ENCODE assay signal across 20 mouse cellular contexts in the genomic region with DNA sequence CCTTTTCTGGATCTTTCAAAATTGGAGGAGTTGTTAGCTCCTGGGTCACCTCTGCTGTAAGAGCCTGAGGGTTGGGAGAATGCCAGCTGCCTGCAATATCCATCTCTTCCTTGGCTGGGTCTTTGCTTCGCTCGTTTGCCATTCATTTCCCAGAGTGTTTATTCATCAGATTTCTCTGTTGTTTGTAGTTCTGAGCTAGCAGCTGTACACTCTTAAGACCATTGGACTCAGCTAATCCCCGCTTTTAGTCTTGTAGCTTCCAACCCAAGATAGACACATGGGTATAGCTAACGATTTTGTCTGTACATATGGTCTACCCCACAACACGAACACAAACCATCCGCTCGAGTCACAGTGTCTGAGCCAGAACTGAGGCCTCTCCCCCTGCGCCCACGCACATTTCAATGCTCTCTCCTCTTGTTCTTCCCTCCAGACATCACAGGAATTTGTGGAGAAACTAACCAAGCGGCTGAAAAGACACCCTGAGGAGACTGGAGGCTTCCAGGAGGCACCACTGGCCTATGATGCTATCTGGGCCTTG. TPM values are rescaled to one million over a fixed set of nuclear protein-coding genes. Genes with fewer than 3 reads are reported as not detected.
DNase-seq lines count a peak whose midpoint lies in the region; ATAC-seq lines count a peak whose summit lies in the region.
"Had no signal": no experiment of that assay in that cellular context is flagged by ENCODE, and none has a peak within 500 bp of the region (broad histone marks: within the 10 kb centered on the region; RNA-seq: fewer than 3 reads in every experiment).

No protein-coding gene starts in this region.

- 0 out of 2 replicates have a peak, but pooled peaks have one; percentile 25 for ATAC-seq in forebrain, embryonic 13.5 days
- no peak for ATAC-seq in kidney, embryonic 14.5 days (ENCODE audit: low FRiP score, low TSS enrichment)

- H3K27ac ChIP-seq in forebrain, embryonic 13.5 days, result peak overlapping the region; percentile 25; the same call in 1 of the 2 replicates
- no peak overlapping the region for H3K27ac ChIP-seq in forebrain, embryonic 10.5 days
- H3K27ac ChIP-seq in kidney, embryonic 14.5 days (ENCODE audit: low read depth, low read length), result no peak overlapping the region
- H3K27ac ChIP-seq: embryonic facial prominence, embryonic 15.5 days; gastrocnemius, adult 2 months; heart, adult 2 months; hindbrain, embryonic 15.5 days had no signal

- no peak overlapping the region for H3K4me2 ChIP-seq in forebrain, embryonic 13.5 days
- H3K4me2 ChIP-seq in kidney, embryonic 14.5 days (replicated peaks; ENCODE audit: low read depth, low read length), result no peak overlapping the region
- H3K4me2 ChIP-seq: embryonic facial prominence, embryonic 15.5 days; hindbrain, embryonic 15.5 days had no signal

- DNase-seq in forebrain, embryonic 10.5 days (ENCODE audit: extremely low spot score, low spot score), result no peak
- peak; percentile 21 for DNase-seq in lung, postnatal 10 days
- no peak for DNase-seq in lung, postnatal 25 days (ENCODE audit: low spot score)
- DNase-seq in NIH3T3 (ENCODE audit: low read depth), result peak; percentile 72
- peak; percentile 69 to 76 for DNase-seq in frontal cortex, postnatal 36 days (ENCODE audit: low spot score in 2 of 2)
- DNase-seq in cerebellum, postnatal 36 days, result no peak
- DNase-seq: adrenal gland, postnatal 25 days; gastrocnemius, adult 2 months; heart, adult 2 months; heart, postnatal 10 days; kidney, adult 18-20 months; lung, adult 2 months; spleen, adult 18-20 months had no signal

- H3K4me3 ChIP-seq in forebrain, embryonic 13.5 days, result no peak overlapping the region
- H3K4me3 ChIP-seq in forebrain, embryonic 10.5 days, result no peak overlapping the region
- H3K4me3 ChIP-seq in kidney, embryonic 14.5 days (ENCODE audit: low read length), result no peak overlapping the region
- H3K4me3 ChIP-seq: embryonic facial prominence, embryonic 15.5 days; gastrocnemius, adult 2 months; heart, adult 2 months; hindbrain, embryonic 15.5 days had no signal

- peaks cover 94% of the 10 kb centered on the region for H3K36me3 ChIP-seq in forebrain, embryonic 13.5 days (ENCODE audit: poor library complexity, severe bottlenecking)
- peaks cover 100% of the 10 kb centered on the region for H3K36me3 ChIP-seq in forebrain, embryonic 10.5 days (replicated peaks)
- H3K36me3 ChIP-seq in kidney, embryonic 14.5 days (ENCODE audit: control insufficient read depth, insufficient read depth, low read length), result peaks cover 75% of the 10 kb centered on the region

- no peak overlapping the region for H3K9ac ChIP-seq in forebrain, embryonic 13.5 days
- H3K9ac ChIP-seq in kidney, embryonic 14.5 days (ENCODE audit: low read depth, low read length), result no peak overlapping the region
- H3K9ac ChIP-seq: embryonic facial prominence, embryonic 15.5 days; hindbrain, embryonic 15.5 days had no signal

- WGBS in forebrain, embryonic 13.5 days, result 64% methylated on average over 10 of the region's 10 CpGs
- 89% methylated on average over 10 of the region's 10 CpGs for WGBS in forebrain, embryonic 10.5 days
- WGBS in kidney, embryonic 14.5 days, result 91% methylated on average over 10 of the region's 10 CpGs

- H3K27me3 ChIP-seq in forebrain, embryonic 13.5 days, result no peaks in the 10 kb centered on the region
- H3K27me3 ChIP-seq in forebrain, embryonic 10.5 days (ENCODE audit: poor library complexity, severe bottlenecking), result no peaks in the 10 kb centered on the region
- no peaks in the 10 kb centered on the region for H3K27me3 ChIP-seq in kidney, embryonic 14.5 days (ENCODE audit: control insufficient read depth, insufficient read depth, low read length)
- H3K27me3 ChIP-seq: embryonic facial prominence, embryonic 15.5 days; hindbrain, embryonic 15.5 days had no signal

- H3K4me1 ChIP-seq in forebrain, embryonic 13.5 days, result peaks cover 27% of the 10 kb centered on the region
- peaks cover 26% of the 10 kb centered on the region for H3K4me1 ChIP-seq in forebrain, embryonic 10.5 days
- no peaks in the 10 kb centered on the region for H3K4me1 ChIP-seq in kidney, embryonic 14.5 days (ENCODE audit: control insufficient read depth, insufficient read depth, low read length)
- H3K4me1 ChIP-seq: embryonic facial prominence, embryonic 15.5 days; hindbrain, embryonic 15.5 days had no signal

- no peaks in the 10 kb centered on the region for H3K9me3 ChIP-seq in forebrain, embryonic 13.5 days (replicated peaks)
- no peaks in the 10 kb centered on the region; the same call in 1 of the 2 replicates for H3K9me3 ChIP-seq in forebrain, embryonic 10.5 days
- no peaks in the 10 kb centered on the region for H3K9me3 ChIP-seq in kidney, embryonic 14.5 days (ENCODE audit: control insufficient read depth, low read length)
- H3K9me3 ChIP-seq: embryonic facial prominence, embryonic 15.5 days; hindbrain, embryonic 15.5 days had no signal

RNA-seq across cellular contexts. Expression of gene Gabbr1, which starts 16.4 kb away (rescaled TPM):
- polyA plus RNA-seq in forebrain, embryonic 13.5 days (2015; fragmentation: Nextera tagmentation; extraction: Ambion mirVana), result 30.1 and 35.2 TPM in 2 replicates
- polyA plus RNA-seq in forebrain, embryonic 10.5 days (2016; fragmentation: Nextera tagmentation; extraction: Ambion mirVana), result 8.0 and 8.4 TPM in 2 replicates
- 8.1 and 11.6 TPM in 2 replicates for polyA plus RNA-seq in kidney, embryonic 14.5 days (2014; fragmentation: Nextera tagmentation; extraction: Ambion mirVana)

RNA-seq across cellular contexts. Expression of gene Olfr90, which starts 26.1 kb away (rescaled TPM):
- 0.09 and 0.10 TPM in 2 replicates for polyA plus RNA-seq in forebrain, embryonic 13.5 days (2015; fragmentation: Nextera tagmentation; extraction: Ambion mirVana)
- not detected in 2 replicates for polyA plus RNA-seq in forebrain, embryonic 10.5 days (2016; fragmentation: Nextera tagmentation; extraction: Ambion mirVana)
- polyA plus RNA-seq in kidney, embryonic 14.5 days (2014; fragmentation: Nextera tagmentation; extraction: Ambion mirVana), result not detected in 2 replicates
- polyA plus RNA-seq: heart, adult 2 months; large intestine, adult 2 months; limb, embryonic 14.5 days; lung, adult 2 months; testis, adult 2 months had no signal

RNA-seq across cellular contexts. Expression of gene Olfr91, which starts 35.9 kb away (rescaled TPM):
- polyA plus RNA-seq in forebrain, embryonic 13.5 days (2015; fragmentation: Nextera tagmentation; extraction: Ambion mirVana), result not detected in 2 replicates
- polyA plus RNA-seq in forebrain, embryonic 10.5 days (2016; fragmentation: Nextera tagmentation; extraction: Ambion mirVana), result 0.15 TPM in 1 of 2 replicates, not detected in the other
- not detected in 2 replicates for polyA plus RNA-seq in kidney, embryonic 14.5 days (2014; fragmentation: Nextera tagmentation; extraction: Ambion mirVana)
- polyA plus RNA-seq: embryonic facial prominence, embryonic 15.5 days; heart, adult 2 months; hindbrain, embryonic 15.5 days; large intestine, adult 2 months; limb, embryonic 14.5 days; lung, adult 2 months had no signal

RNA-seq across cellular contexts. Expression of gene Mog, which starts 39.0 kb away (rescaled TPM):
- polyA plus RNA-seq in forebrain, embryonic 13.5 days (2015; fragmentation: Nextera tagmentation; extraction: Ambion mirVana), result 1.1 and 1.5 TPM in 2 replicates
- polyA plus RNA-seq in forebrain, embryonic 10.5 days (2016; fragmentation: Nextera tagmentation; extraction: Ambion mirVana), result 0.16 and 0.30 TPM in 2 replicates
- polyA plus RNA-seq in kidney, embryonic 14.5 days (2014; fragmentation: Nextera tagmentation; extraction: Ambion mirVana), result 0.12 and 0.14 TPM in 2 replicates
- polyA plus RNA-seq: embryonic facial prominence, embryonic 15.5 days; heart, adult 2 months; large intestine, adult 2 months; limb, embryonic 14.5 days; lung, adult 2 months had no signal

RNA-seq across cellular contexts. Expression of gene Olfr92, which starts 57.7 kb away (rescaled TPM):
- polyA plus RNA-seq in forebrain, embryonic 13.5 days (2015; fragmentation: Nextera tagmentation; extraction: Ambion mirVana), result not detected in 2 replicates
- polyA plus RNA-seq in forebrain, embryonic 10.5 days (2016; fragmentation: Nextera tagmentation; extraction: Ambion mirVana), result not detected in 2 replicates
- not detected in 2 replicates for polyA plus RNA-seq in kidney, embryonic 14.5 days (2014; fragmentation: Nextera tagmentation; extraction: Ambion mirVana)
- polyA plus RNA-seq: embryonic facial prominence, embryonic 15.5 days; heart, adult 2 months; hindbrain, embryonic 15.5 days; large intestine, adult 2 months; limb, embryonic 14.5 days; lung, adult 2 months; testis, adult 2 months had no signal

Comparison
In these comparisons a context has a peak if more than half of its experiments do, and no peak if none do; other contexts are left out.
1. DNase-seq: peak in lung, postnatal 10 days (single experiment), NIH3T3 (single experiment) and frontal cortex, postnatal 36 days (2 of 2); none in forebrain, embryonic 10.5 days (single experiment), lung, postnatal 25 days (single experiment) and cerebellum, postnatal 36 days (0 of 2).